Mouse (Mus musculus): ENCODE results near the gene Unkl. TPM values are rescaled to one million over a fixed set of nuclear protein-coding genes. Genes with fewer than 3 reads are reported as not detected.
A peak's percentile ranks its signal among the peaks of the same experiment; 100 is the strongest.

The Unkl gene
- total RNA-seq (2014; fragmentation: Nextera tagmentation) (11.5 and 20.5 TPM in 2 replicates), total RNA-seq (2017) (9.8 and 14.2 TPM in 2 replicates)

DNA sequence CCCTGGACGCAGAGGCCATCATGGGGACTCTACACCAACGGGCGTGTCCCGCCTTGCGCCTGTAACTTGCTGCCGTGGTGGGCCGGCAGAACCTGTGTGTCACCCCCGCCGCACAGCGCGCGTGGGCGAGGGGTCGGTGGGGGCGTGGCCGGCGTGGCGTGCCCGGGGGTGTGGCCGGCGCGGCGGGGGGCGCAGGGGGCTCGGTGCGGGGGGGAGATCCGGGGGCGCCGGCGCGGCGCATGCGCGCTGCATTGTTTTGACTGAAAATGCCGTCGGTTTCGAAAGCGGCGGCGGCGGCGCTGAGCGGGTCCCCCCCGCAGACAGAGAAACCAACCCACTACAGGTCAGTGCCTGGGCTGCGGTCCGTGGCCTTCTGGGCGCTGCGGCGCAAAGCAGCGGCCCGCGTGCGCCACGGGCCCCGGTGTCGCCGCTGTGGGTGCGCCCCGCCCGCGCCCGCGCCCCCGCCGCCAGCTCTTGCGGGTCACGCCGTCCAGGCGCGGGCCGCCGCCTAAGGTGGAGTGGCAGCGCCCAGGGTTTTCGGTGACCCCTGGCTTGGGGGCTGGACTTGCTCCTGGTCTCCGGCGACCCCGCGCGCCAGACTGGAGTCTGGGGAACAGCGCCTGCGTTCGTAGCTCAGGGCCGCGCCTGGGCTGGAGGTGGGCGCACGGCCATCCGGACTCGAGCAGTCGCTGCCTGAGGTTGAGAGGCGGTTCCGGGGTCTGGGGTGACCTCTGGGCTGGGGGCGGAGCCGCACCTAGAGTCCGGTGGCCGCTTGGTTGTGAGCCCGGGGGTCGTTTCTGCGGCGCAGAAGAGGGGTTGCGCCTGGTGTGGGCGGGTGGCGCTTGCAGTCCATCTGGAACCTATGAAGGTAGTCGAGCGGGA, at the start of gene Unkl:
Gene Unkl (plus strand): TSS at position 248 of the 882 bp plus-strand sequence.
- no peak for ATAC-seq (replicated peaks; ENCODE audit: low FRiP score, low TSS enrichment, poor library complexity, severe bottlenecking)

DNA sequence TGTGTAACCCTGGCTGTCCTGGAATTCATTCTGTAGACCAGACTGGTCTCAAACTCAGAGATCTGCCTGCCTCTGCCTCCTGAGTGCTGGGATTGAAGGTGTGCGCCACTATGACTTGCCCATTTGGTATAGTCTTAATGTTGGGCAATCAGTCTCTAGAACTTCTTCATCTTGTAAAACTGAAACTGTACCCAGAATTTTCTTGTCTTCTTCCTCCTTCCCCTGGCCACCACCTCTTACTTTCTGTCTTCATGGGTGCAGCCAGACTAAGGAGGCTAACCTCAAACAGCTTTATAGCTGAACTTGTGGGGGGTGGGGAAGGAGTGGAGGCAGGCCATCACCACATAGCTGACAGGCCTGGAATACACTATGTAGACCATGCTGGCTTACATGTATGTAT, 49.4 kb upstream of the Unkl start:
- no peak for ATAC-seq (replicated peaks; ENCODE audit: low FRiP score, low TSS enrichment, poor library complexity, severe bottlenecking)

DNA sequence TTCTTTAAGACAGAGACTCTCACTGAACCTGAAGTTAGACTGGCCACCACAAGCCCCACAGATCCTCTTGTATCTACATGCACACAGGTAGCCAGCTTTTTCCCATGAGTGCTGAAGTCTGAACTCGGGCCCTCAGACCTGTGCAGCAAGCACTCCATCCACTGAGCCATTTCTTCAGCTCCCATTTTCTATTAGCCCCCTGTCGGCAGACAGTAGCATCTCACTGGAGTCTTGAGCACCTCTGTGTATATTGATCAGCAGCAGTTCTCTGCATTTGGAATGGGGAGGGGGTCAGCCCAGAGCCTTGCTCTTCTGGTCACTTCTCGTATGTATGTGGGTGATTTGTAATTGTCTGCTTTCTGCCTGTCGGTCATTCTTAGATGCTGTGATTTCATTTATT, 48.2 kb upstream of the Unkl start:
- ATAC-seq (replicated peaks; ENCODE audit: low FRiP score, low TSS enrichment, poor library complexity, severe bottlenecking): 0 out of 2 replicates have a peak, but pooled peaks have one; percentile 65

DNA sequence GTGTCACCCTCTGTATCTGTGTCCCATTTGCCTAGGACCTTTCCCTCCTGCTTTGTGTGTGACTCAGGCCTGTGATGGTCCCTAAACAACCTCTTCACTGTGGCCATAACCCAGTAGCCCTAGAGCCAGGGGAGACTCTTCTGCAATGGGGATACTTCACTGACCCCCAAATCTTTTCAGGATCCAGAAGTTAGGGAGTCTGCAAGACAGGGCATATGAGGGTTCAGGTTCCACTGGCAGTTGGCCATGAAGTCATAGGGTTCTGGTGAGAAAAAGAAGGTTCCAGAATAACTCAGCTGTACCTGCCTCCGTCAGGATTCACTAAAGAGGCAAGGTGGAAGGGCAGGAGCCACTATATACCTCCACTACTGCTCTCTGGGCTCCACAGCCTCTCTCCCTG, 26.0 kb upstream of the Unkl start, which contains the start of gene Ccdc154:
Gene Ccdc154 (plus strand): TSS at position 301 of the 400 bp plus-strand sequence.
- ATAC-seq (replicated peaks; ENCODE audit: low FRiP score, low TSS enrichment, poor library complexity, severe bottlenecking): no peak

DNA sequence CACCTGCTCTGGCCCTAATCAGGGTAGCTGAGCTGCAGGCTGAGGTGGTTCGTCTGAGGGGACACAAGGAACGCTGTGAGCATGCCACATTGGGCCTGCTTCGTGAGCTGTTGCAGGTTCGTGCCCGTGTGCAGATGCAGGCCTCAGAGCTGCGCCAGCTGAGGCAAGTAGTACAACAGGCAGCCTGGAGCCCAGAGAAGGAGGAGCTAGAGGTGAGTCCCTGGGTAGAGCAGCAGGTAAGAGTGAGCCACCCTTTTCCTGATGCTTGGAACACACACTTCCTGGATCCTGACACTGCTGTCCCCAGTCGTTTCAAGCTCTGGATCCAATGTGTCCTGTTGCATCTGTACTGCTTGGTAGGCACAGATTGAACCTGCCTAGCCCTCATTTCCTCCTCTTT, 24.8 kb upstream of the Unkl start:
- ATAC-seq (replicated peaks; ENCODE audit: low FRiP score, low TSS enrichment, poor library complexity, severe bottlenecking): no peak

- ATAC-seq (replicated peaks; ENCODE audit: low FRiP score, low TSS enrichment, poor library complexity, severe bottlenecking): no peak
Observed at GRCm38 (mm10) chr17:25164770-25165169, 23.4 kb upstream of the Unkl start.

- no peak for ATAC-seq (replicated peaks; ENCODE audit: low FRiP score, low TSS enrichment, poor library complexity, severe bottlenecking)
Observed at GRCm38 (mm10) chr17:25165970-25166671, 22.1 kb upstream of the Unkl start.

GRCm38 (mm10) chr17:25169706-25170105, 18.5 kb upstream of the Unkl start:
- no peak for ATAC-seq (replicated peaks; ENCODE audit: low FRiP score, low TSS enrichment, poor library complexity, severe bottlenecking)

- no peak for ATAC-seq (replicated peaks; ENCODE audit: low FRiP score, low TSS enrichment, poor library complexity, severe bottlenecking)
Observed at GRCm38 (mm10) chr17:25172558-25172957, 15.6 kb upstream of the Unkl start.

DNA sequence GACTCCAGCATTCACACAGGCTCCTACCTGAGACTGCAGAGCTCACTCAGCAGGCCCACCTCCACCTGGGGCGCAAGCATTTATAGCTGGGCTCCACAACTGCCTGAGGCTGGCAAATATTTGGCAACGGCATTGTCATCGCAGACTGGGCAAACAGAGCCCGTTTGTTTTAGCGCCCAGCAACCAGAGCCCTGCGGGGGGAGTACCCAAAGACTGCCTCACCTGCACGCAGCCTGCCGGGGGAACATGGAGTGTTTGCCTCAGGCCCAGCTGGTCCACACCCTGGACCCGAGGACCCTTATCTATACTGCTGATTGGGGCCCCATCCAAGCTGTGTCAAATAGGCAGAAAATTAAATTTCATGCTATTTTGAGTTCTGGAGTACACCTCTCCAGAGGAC, 12.8 kb upstream of the Unkl start, which contains the start of gene Gm38655:
Gene Gm38655 (minus strand): TSS at position 61 of the 400 bp plus-strand sequence.
- no peak for ATAC-seq (replicated peaks; ENCODE audit: low FRiP score, low TSS enrichment, poor library complexity, severe bottlenecking)

GRCm38 (mm10) chr17:25183232-25183631, 5.0 kb upstream of the Unkl start:
- no peak for ATAC-seq (replicated peaks; ENCODE audit: low FRiP score, low TSS enrichment, poor library complexity, severe bottlenecking)

GRCm38 (mm10) chr17:25184129-25184691, 4.0 kb upstream of the Unkl start, which contains the start of gene BC003965:
Gene BC003965, plus strand, starts transcription at chr17:25184554.
- peak; percentile 87 for ATAC-seq (replicated peaks; ENCODE audit: low FRiP score, low TSS enrichment, poor library complexity, severe bottlenecking)

GRCm38 (mm10) chr17:25184961-25185360, 3.2 kb upstream of the Unkl start:
- peak; percentile 10 for ATAC-seq (replicated peaks; ENCODE audit: low FRiP score, low TSS enrichment, poor library complexity, severe bottlenecking)

DNA sequence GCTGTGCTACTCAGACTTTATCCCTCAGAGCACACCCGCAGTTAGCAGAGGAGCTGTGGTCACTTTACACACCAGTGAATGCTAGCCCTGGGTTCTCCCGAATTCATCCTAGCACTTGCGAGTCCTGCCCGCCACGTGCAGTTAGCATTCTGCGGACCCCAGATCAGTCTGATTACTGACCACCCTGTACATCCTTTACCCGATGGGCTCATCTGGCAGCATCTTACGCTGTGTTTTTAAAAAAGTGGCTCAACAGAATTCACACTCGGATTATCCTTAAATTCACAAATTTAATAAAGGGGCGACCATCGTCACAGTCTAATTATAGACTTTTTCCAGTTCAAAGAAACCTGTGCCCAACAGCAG, 430 bp upstream of the Unkl start:
- no peak for ATAC-seq (replicated peaks; ENCODE audit: low FRiP score, low TSS enrichment, poor library complexity, severe bottlenecking)

DNA sequence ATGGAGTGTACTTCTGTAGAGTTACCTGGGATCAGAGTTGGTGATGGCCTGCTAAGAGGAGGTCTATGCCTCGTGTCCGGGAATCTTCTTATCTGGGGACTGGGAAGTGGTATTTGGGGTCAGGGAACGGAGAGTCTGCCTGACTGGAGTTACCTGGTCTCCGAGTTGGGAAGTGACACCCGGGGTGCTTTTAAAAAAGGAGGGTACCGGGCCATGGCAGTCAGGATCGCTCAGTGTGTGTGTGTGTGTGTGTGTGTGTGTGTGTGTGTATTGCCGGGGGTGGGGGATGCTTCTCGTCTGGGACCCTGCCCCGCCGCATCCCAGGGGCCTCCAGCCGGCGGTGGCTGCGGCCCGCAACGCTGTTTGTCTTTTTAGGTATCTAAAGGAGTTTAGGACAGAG, 894 bp downstream of the Unkl start:
- no peak for ATAC-seq (replicated peaks; ENCODE audit: low FRiP score, low TSS enrichment, poor library complexity, severe bottlenecking)

DNA sequence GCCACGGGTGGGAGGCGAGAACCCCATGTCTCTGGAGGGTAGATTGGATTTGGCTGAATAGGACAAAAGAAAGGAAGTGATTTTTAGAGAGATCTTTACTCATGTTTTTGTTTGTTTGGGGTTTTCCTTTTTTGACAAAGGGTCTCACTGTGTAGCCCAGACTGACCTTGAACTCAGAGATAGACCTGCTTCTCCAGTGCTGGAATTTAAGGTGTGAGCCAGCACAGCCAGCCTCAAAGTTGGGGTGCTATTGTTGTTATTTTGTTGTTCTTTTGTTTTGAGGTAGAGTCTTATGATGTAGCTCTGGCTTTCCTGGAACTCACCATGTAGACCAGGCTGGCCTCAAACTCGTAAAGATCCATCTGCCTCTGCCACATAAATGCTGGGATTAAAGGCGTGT, 14.2 kb downstream of the Unkl start:
- no peak for ATAC-seq (replicated peaks; ENCODE audit: low FRiP score, low TSS enrichment, poor library complexity, severe bottlenecking)

DNA sequence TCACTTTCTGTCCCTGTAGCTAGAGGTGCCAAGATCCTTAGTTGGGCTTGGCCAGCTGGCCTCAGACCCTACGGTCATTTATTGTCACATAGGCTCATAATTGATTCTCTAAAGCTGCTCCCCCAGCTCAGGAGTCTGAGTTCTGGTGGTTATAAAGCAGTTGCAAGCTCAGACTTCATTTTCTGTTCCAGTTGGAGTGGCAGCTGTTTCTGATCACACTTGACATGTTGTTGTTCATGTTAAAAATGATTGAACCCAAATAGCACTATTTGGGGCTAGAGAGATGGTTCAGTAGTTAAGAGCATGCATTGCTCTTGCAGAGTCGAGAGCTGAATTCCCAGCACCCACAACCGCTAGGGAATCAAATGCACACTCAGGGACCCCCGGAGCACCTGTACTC, 21.8 kb downstream of the Unkl start:
- no peak for ATAC-seq (replicated peaks; ENCODE audit: low FRiP score, low TSS enrichment, poor library complexity, severe bottlenecking)

DNA sequence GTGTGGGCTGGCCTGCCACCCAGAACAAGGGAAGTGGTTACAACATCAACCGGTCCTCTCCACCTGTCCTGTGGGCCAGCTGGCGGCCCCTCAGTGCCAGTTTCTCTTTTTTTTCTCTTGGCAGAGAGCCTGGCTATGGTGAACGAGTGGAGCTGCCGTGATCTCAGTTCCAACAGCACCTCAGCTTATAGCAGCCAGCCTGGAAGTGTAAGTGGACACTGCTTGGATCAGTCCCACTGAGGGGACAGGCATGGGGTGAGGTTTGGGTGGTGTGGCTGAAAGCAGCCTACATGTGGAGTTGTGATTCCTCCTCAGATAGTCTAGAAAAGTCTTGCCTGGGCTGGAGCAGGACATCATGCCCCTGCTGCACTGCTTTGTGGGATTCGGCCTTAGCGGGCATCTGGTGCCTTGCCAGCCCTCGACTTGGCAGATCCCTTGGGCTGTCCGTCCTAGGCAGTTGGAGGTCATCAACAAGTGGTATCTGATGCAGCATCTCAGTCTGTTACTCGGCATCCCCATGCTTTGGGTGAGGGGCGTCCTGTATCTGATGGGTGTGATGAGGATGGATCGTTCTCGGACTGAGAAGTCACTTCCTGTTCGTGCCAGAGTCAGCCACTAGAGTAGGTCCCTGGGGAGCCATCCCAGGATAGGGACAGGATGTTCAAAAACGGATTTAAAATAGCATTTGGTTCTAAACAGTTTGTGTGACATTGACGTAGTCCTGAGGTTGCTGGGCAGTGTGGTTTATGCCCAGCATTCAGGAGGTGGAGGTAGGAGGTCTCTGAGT, 22.7 kb downstream of the Unkl start:
- no peak for ATAC-seq (replicated peaks; ENCODE audit: low FRiP score, low TSS enrichment, poor library complexity, severe bottlenecking)

GRCm38 (mm10) chr17:25211705-25212104, 23.5 kb downstream of the Unkl start:
- no peak for ATAC-seq (replicated peaks; ENCODE audit: low FRiP score, low TSS enrichment, poor library complexity, severe bottlenecking)
